Mouse (Mus musculus): Measurements from ENCODE around the gene Rnasel. TPM values are rescaled to one million over a fixed set of nuclear protein-coding genes. Genes with fewer than 3 reads are reported as not detected.

The Rnasel gene
- total RNA-seq, 2 experiments from 2014 or later = 5.9 to 9.7 TPM

DNA sequence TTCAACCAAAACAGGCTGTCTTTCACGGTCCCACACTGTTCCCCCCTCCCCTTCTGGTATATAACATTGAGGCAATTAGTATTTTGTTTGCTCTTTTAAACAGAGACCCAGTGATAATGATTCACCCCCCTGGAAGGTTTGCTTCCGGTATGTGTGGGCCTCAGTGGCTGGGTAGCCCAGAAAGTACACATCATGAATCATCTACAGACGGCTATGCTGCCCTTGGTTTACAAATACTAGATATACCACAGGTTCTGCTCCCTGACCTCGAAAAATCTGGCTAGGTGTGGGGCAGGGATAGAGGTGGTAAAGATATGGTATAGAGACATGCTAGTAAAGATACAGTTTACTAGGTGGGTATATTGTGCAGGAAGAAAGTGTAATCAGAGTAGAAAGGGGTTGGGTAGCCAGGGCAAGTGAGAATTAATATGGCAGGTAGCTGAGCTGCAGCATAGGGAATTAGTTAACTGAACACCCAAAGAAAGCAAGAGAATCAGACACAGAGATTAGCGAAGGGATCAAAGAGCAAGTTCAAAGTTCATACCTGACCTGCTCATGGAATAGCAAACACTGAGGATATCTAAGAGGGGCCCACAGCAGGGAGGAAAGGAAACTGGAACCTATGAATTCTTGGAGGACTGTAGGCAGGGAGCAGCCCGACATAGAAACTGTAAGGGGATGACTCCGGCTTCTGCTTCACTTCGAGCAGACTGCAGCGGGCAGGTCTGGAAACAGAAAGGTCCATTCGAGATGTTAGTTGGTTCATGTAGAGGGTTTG lies 21.0 kb downstream of the Rnasel start:
- no peak for DNase-seq

- DNase-seq = no peak
Observed at GRCm38 (mm10) chr1:153770776-153771167, 21.5 kb downstream of the Rnasel start.

GRCm38 (mm10) chr1:153775174-153775573 lies 25.9 kb downstream of the Rnasel start:
- DNase-seq = no peak

GRCm38 (mm10) chr1:153776257-153776656 lies 27.0 kb downstream of the Rnasel start:
- no peak for DNase-seq

DNA sequence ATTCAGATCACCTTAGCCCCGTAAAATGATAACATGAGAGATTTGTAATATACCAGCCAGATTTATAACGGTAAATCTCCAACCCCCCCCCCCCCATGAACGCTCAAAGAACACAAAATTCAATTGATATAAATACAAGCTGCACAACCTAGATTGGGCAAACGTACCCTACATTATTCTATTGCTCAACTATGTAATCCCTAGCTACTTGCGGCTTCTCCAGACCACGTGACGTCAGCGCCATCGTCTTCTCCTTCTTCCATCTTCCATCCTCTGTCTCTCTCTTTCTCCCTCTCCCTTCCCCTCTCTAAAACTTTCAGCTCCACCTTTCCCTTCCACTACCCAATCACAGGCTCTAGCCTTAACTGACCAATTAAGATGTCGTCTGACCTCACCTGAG lies 29.0 kb downstream of the Rnasel start:
- no peak for DNase-seq

DNA sequence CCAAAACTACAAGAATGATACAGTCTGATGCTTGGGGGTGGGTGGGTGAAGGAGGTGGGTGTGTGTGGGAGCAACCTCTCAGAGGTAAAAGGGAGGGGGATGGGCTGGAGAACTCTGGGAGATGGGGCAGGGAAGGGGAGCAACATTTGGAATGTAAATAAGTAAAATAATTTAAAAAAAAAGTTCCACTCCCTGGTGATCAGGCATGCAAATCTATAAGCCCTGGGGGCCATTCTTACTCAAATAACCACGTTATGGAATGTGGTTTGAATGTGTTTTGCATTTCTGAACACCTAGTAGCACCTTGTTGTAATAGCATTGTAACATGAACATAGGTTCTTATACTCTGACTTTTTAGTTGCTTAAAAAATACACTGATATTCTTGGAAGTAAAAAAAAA lies 34.1 kb downstream of the Rnasel start:
- no peak for DNase-seq

DNA sequence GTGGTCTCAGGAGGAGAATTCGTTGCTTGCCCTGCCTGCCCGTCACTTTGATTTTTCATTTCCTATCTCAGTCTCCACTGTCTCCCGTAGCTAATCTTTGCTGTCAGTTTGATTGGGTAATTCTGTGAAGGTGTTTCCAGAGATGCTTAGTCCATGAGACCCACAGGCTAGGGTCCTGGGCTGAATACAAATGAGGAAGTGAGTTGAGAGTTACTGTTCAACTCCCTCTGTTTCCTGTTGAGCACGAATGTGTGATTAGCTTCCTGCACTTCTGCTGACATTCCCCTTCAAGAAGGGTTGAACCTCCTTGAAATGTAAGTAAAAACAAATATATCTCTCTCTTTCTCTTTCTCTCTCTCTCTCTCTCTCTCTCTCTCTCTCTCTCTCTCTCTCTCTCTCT lies 36.4 kb downstream of the Rnasel start:
- DNase-seq = no peak

- DNase-seq = no peak
Observed at GRCm38 (mm10) chr1:153790708-153791107, 41.5 kb downstream of the Rnasel start.

- DNase-seq = no peak
Observed at GRCm38 (mm10) chr1:153794241-153794640, 45.0 kb downstream of the Rnasel start.

- DNase-seq = no peak
Observed at GRCm38 (mm10) chr1:153802691-153803090, 53.5 kb downstream of the Rnasel start.

- DNase-seq = no peak
Observed at GRCm38 (mm10) chr1:153803530-153803929, 54.3 kb downstream of the Rnasel start.

- peak; percentile 58 for DNase-seq
Observed at GRCm38 (mm10) chr1:153807390-153807993, 58.3 kb downstream of the Rnasel start.

Other genes with a start within 250 kb of the Rnasel start
- 1 to 10 TPM; 2.9 to 3.3 TPM for gene Npl, start 199.4 kb upstream of the Rnasel start, total RNA-seq (2021)
- gene Rgs8, start 96.4 kb upstream of the Rnasel start, total RNA-seq (2021) = 1 to 10 TPM in 1 of 2 experiments, under 1 TPM in 1; 0.99 to 1.2 TPM
- gene Rgs16, start 9.1 kb upstream of the Rnasel start, total RNA-seq (2021) = 10 to 100 TPM in 1 of 2 experiments, 1 to 10 TPM in 1; 7.7 to 10.8 TPM
- not detected for gene Rgsl1, start 94.7 kb downstream of the Rnasel start, total RNA-seq (2021)
- gene Teddm1b, start 124.9 kb downstream of the Rnasel start, total RNA-seq (2021) = not detected
- gene Teddm1a, start 142.3 kb downstream of the Rnasel start, total RNA-seq (2021) = not detected
- 100 to 1,000 TPM in 1 of 2 experiments, 10 to 100 TPM in 1; 90.2 to 146 TPM for gene Glul, start 150.5 kb downstream of the Rnasel start, total RNA-seq (2021)
- under 1 TPM; 0.65 to 0.75 TPM for gene Teddm2, start 150.8 kb downstream of the Rnasel start, total RNA-seq (2021)

All from gastrocnemius, postnatal 10 days (tissue).